Mouse (Mus musculus) midbrain, embryonic 13.5 days (tissue): Measurements from ENCODE around the gene Tpm3-rs7. TPM values are rescaled to one million over a fixed set of nuclear protein-coding genes. Genes with fewer than 3 reads are reported as not detected.
"Not testable (repeated sequence)": the region's sequence is repeated elsewhere in the genome, so short reads cannot be mapped to it uniquely, and the experiment has no call there.

Source experiments
- ATAC-seq: fragments of 200-750 bp; cut with Nextera tagmentation; 2 replicates; pipeline ENCODE4 v1.8.0; 2017; ENCODE audit warnings: mild to moderate bottlenecking, moderate TSS enrichment, moderate library complexity
- H3K27ac ChIP-seq: fragments of 300-500 bp; sonication (generic); 2 replicates; pipeline ENCODE4 v1.5.1; 2015; ENCODE audit warnings: inconsistent platforms, mild to moderate bottlenecking, moderate library complexity
- H3K27me3 ChIP-seq: fragments of 300-500 bp; sonication (generic); 2 replicates; pipeline ENCODE4 v1.6.1; 2015; ENCODE audit warnings: mild to moderate bottlenecking, inconsistent platforms
- H3K36me3 ChIP-seq: fragments of 300-500 bp; sonication (generic); 2 replicates; pipeline ENCODE4 v1.6.1; 2015; ENCODE audit warnings: mild to moderate bottlenecking, inconsistent platforms
- H3K4me1 ChIP-seq: fragments of 300-500 bp; sonication (generic); replicated peaks from 2 replicates; pipeline ENCODE4 v1.6.1; 2015; ENCODE audit warnings: inconsistent platforms
- H3K4me2 ChIP-seq: fragments of 300-500 bp; sonication (generic); replicated peaks from 2 replicates; pipeline ENCODE4 v1.6.1; 2015; ENCODE audit warnings: moderate library complexity, mild to moderate bottlenecking, inconsistent platforms
- H3K4me3 ChIP-seq: fragments of 300-500 bp; sonication (generic); replicated peaks from 2 replicates; pipeline ENCODE4 v1.5.1; 2015; ENCODE audit warnings: mild to moderate bottlenecking, inconsistent platforms
- H3K9ac ChIP-seq: fragments of 300-500 bp; sonication (generic); replicated peaks from 2 replicates; pipeline ENCODE4 v1.6.1; 2015; ENCODE audit warnings: mild to moderate bottlenecking, inconsistent platforms
- H3K9me3 ChIP-seq: fragments of 300-500 bp; sonication (generic); 2 replicates; pipeline ENCODE4 v1.6.1; 2016; ENCODE audit warnings: mild to moderate bottlenecking, inconsistent platforms
- WGBS: fragments of 180-500 bp; shearing (Covaris S2); methylation state at CpG from one replicate; pipeline ENCODE4 v1.1.7; 2015; 5-methylcytosine and 5-hydroxymethylcytosine counted together
- polyA plus RNA-seq: library from polyadenylated mRNA; unstranded; fragments of >200 nt; fragmentation: Nextera tagmentation; extraction: Ambion mirVana; gene quantifications from 2 replicates; pipeline ENCODE4 v1.2.1, GENCODE M21; 2015

The Tpm3-rs7 gene
- polyA plus RNA-seq = 4.1 and 7.0 TPM in 2 replicates

DNA sequence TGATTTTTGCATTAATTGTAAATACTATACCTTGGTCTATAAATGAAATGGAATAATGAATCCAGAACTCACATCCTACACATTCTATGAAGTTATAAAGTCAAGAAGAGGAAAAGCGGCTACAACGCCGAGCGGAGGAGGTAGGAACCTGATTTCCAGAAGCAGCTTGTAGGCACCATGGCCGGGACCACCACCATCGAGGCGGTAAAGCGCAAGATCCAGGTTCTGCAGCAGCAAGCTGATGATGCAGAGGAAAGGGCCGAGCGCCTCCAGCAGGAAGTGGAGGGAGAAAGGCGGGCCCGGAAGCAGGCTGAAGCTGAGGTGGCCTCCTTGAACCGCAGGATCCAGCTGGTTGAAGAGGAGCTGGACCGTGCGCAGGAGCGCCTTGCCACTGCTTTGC lies at the start of gene Tpm3-rs7:
Tpm3-rs7 (plus strand) TSS at position 110 of the 400 bp plus-strand sequence.
- H3K4me3 ChIP-seq, H3K9me3 ChIP-seq, H3K27ac ChIP-seq, ATAC-seq, H3K36me3 ChIP-seq, H3K27me3 ChIP-seq, H3K4me2 ChIP-seq, H3K9ac ChIP-seq, H3K4me1 ChIP-seq: not testable (repeated sequence)
- 97% methylated on average over 16 of the region's 16 CpGs for WGBS

DNA sequence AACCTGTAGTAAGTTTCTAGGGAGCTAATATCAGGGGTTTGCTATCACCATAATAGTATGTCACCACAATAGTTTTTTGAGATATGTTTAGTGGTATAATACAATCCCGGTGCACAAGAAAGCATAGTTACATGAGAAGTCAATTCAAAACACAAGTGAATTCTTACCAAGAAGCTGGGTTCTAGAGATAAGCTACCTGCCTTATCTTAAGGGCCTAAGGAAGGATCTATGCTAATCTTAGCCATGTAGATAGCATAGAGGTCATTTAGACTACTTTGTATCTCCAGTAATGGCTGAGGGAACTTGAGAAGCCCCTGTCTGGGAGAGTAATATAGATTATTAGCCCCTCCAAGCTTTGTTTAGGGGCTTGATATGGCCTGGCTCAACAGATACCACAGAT lies 2.6 kb downstream of the Tpm3-rs7 start:
- Histone ChIP-seq H3K4me1 (no peaks in the 10 kb centered on the region), H3K27me3 (no peaks in the 10 kb centered on the region), H3K9ac (no peak overlapping the region), H3K4me3 (no peak overlapping the region), H3K9me3 (no peaks in the 10 kb centered on the region), H3K27ac (no peak overlapping the region), H3K4me2 (no peak overlapping the region), H3K36me3 (no peaks in the 10 kb centered on the region)
- ATAC-seq = no peak
- 100% methylated on average over 1 of the region's 1 CpGs for WGBS

DNA sequence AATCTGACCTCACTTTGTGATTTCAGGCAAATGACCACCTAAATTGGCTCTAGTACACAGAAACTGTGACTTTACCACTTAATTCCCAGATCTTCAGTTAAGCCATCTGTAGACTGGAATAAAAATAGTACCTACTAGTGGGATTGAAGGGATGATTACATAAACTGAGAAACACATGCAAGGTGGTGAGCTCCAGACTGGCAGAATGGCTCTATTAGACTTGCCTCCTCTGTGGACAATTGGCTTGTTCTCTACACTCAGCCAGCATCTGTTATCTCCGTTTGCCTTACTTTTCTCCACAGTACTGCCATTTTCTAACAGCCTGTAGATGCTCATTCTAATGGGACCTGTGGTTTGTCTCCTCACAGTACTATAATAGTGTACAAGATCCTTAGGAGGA lies 49.0 kb downstream of the Tpm3-rs7 start:
- H3K27ac ChIP-seq = no peak overlapping the region
- H3K9ac ChIP-seq = no peak overlapping the region
- ATAC-seq = no peak
- H3K36me3 ChIP-seq = no peaks in the 10 kb centered on the region
- H3K9me3 ChIP-seq = peaks cover 6% of the 10 kb centered on the region; the same call in 1 of the 2 replicates
- H3K4me3 ChIP-seq = no peak overlapping the region
- no peaks in the 10 kb centered on the region for H3K4me1 ChIP-seq
- WGBS = 82% methylated on average over 1 of the region's 1 CpGs
- H3K27me3 ChIP-seq = no peaks in the 10 kb centered on the region
- H3K4me2 ChIP-seq = no peak overlapping the region
